Mouse (Mus musculus): ENCODE data around the gene Ankfy1. TPM values are rescaled to one million over a fixed set of nuclear protein-coding genes. Genes with fewer than 3 reads are reported as not detected.
A peak's percentile ranks its signal among the peaks of the same experiment; 100 is the strongest.

The Ankfy1 gene
- total and polyA plus RNA-seq, 3 experiments = 12.1 to 15.8 (median 15.7) TPM

- no peaks in the 10 kb centered on the region; the same call in 1 of the 2 replicates for H3K4me1 ChIP-seq (ENCODE audit: control insufficient read depth, insufficient read depth, low read length)
- H3K9ac ChIP-seq (ENCODE audit: low read depth, low read length) = no peak overlapping the region
- H3K4me3 ChIP-seq = no peak overlapping the region
- H3K79me2 ChIP-seq (replicated peaks; ENCODE audit: control insufficient read depth, insufficient read depth, low read length) = no peaks in the 10 kb centered on the region
- no peak for DNase-seq
- no peaks in the 10 kb centered on the region for H3K27me3 ChIP-seq (ENCODE audit: control insufficient read depth, insufficient read depth, low read length)
- WGBS = 63% methylated on average over 2 of the region's 2 CpGs
- H3K27ac ChIP-seq = no peak overlapping the region
- H3K36me3 ChIP-seq (ENCODE audit: control insufficient read depth, insufficient read depth, low read length) = no peaks in the 10 kb centered on the region
- TF ChIP-seq CTCF (IDR thresholded peaks at IDR 0.05) (no peak), EP300 (IDR thresholded peaks at IDR 0.05; ENCODE audit: insufficient read depth, low read depth, low read length) (no peak), POLR2A (IDR thresholded peaks at IDR 0.05; ENCODE audit: insufficient read depth, low read depth, low read length) (no peak)
- intact Hi-C loops (cut with DNase I) = no loop called here
Observed at GRCm38 (mm10) chr11:72723165-72723564, 33.4 kb downstream of the Ankfy1 start.

GRCm38 (mm10) chr11:72723871-72724270 lies 34.1 kb downstream of the Ankfy1 start:
- TF ChIP-seq EP300 (IDR thresholded peaks at IDR 0.05; ENCODE audit: insufficient read depth, low read depth, low read length) (no peak), POLR2A (IDR thresholded peaks at IDR 0.05; ENCODE audit: insufficient read depth, low read depth, low read length) (no peak), CTCF (IDR thresholded peaks at IDR 0.05) (peak; percentile 83)
- H3K9ac ChIP-seq (ENCODE audit: low read depth, low read length) = no peak overlapping the region
- no peak overlapping the region for H3K4me3 ChIP-seq
- peaks cover 1% of the 10 kb centered on the region for H3K36me3 ChIP-seq (ENCODE audit: control insufficient read depth, insufficient read depth, low read length)
- no peaks in the 10 kb centered on the region; the same call in 1 of the 2 replicates for H3K4me1 ChIP-seq (ENCODE audit: control insufficient read depth, insufficient read depth, low read length)
- no peaks in the 10 kb centered on the region for H3K27me3 ChIP-seq (ENCODE audit: control insufficient read depth, insufficient read depth, low read length)
- DNase-seq = no peak
- H3K79me2 ChIP-seq (replicated peaks; ENCODE audit: control insufficient read depth, insufficient read depth, low read length) = no peaks in the 10 kb centered on the region
- intact Hi-C loops (cut with DNase I) = loop anchor here (1.0 kb wide), 1 partner anchor 154 kb away; no protein-coding TSS in a partner anchor
- no peak overlapping the region for H3K27ac ChIP-seq

GRCm38 (mm10) chr11:72726023-72726422 lies 36.2 kb downstream of the Ankfy1 start:
- no peaks in the 10 kb centered on the region for H3K79me2 ChIP-seq (replicated peaks; ENCODE audit: control insufficient read depth, insufficient read depth, low read length)
- H3K27ac ChIP-seq = no peak overlapping the region
- H3K36me3 ChIP-seq (ENCODE audit: control insufficient read depth, insufficient read depth, low read length) = peaks cover 9% of the 10 kb centered on the region
- no peaks in the 10 kb centered on the region for H3K27me3 ChIP-seq (ENCODE audit: control insufficient read depth, insufficient read depth, low read length)
- intact Hi-C loops (cut with DNase I) = no loop called here
- no peaks in the 10 kb centered on the region; the same call in 1 of the 2 replicates for H3K4me1 ChIP-seq (ENCODE audit: control insufficient read depth, insufficient read depth, low read length)
- TF ChIP-seq EP300 (IDR thresholded peaks at IDR 0.05; ENCODE audit: insufficient read depth, low read depth, low read length) (no peak), CTCF (IDR thresholded peaks at IDR 0.05) (peak; percentile 67), POLR2A (IDR thresholded peaks at IDR 0.05; ENCODE audit: insufficient read depth, low read depth, low read length) (no peak)
- H3K4me3 ChIP-seq = no peak overlapping the region
- H3K9ac ChIP-seq (ENCODE audit: low read depth, low read length) = no peak overlapping the region
- no peak for DNase-seq

- intact Hi-C loops (cut with DNase I) = no loop called here
- peak overlapping the region; percentile 27; the same call in 1 of the 2 replicates for H3K27ac ChIP-seq
- TF ChIP-seq EP300 (IDR thresholded peaks at IDR 0.05; ENCODE audit: insufficient read depth, low read depth, low read length) (no peak), CTCF (IDR thresholded peaks at IDR 0.05) (no peak), POLR2A (IDR thresholded peaks at IDR 0.05; ENCODE audit: insufficient read depth, low read depth, low read length) (no peak)
Observed at GRCm38 (mm10) chr11:72733736-72734135, 43.9 kb downstream of the Ankfy1 start.

GRCm38 (mm10) chr11:72734840-72735518 lies 45.2 kb downstream of the Ankfy1 start:
- Histone ChIP-seq H3K79me2 (replicated peaks; ENCODE audit: control insufficient read depth, insufficient read depth, low read length) (no peaks in the 10 kb centered on the region; the same call in 1 of the 2 replicates), H3K36me3 (ENCODE audit: control insufficient read depth, insufficient read depth, low read length) (peaks cover 29% of the 10 kb centered on the region), H3K9ac (ENCODE audit: low read depth, low read length) (no peak overlapping the region), H3K4me1 (ENCODE audit: control insufficient read depth, insufficient read depth, low read length) (peaks cover 4% of the 10 kb centered on the region), H3K4me3 (no peak overlapping the region), H3K27ac (peak overlapping the region; percentile 52), H3K27me3 (ENCODE audit: control insufficient read depth, insufficient read depth, low read length) (no peaks in the 10 kb centered on the region)
- DNase-seq = peak in 1 of 2 experiments; percentile 28
- intact Hi-C loops (cut with DNase I) = no loop called here
- no peak for TF ChIP-seq CTCF (IDR thresholded peaks at IDR 0.05)
- no peak for TF ChIP-seq EP300 (IDR thresholded peaks at IDR 0.05; ENCODE audit: insufficient read depth, low read depth, low read length)
- peak; percentile 26; the same call in 1 of the 2 replicates for TF ChIP-seq POLR2A (IDR thresholded peaks at IDR 0.05; ENCODE audit: insufficient read depth, low read depth, low read length)
- WGBS = 34% methylated on average over 4 of the region's 4 CpGs

More at GRCm38 (mm10) chr11:72733736-72734135, 43.9 kb downstream of the Ankfy1 start:
- Histone ChIP-seq H3K79me2 (replicated peaks; ENCODE audit: control insufficient read depth, insufficient read depth, low read length) (no peaks in the 10 kb centered on the region; the same call in 1 of the 2 replicates), H3K4me3 (no peak overlapping the region), H3K9ac (ENCODE audit: low read depth, low read length) (no peak overlapping the region), H3K36me3 (ENCODE audit: control insufficient read depth, insufficient read depth, low read length) (peaks cover 30% of the 10 kb centered on the region), H3K27me3 (ENCODE audit: control insufficient read depth, insufficient read depth, low read length) (no peaks in the 10 kb centered on the region), H3K4me1 (ENCODE audit: control insufficient read depth, insufficient read depth, low read length) (peaks cover 4% of the 10 kb centered on the region)
- DNase-seq = no peak
- 72% methylated on average over 3 of the region's 3 CpGs for WGBS

GRCm38 (mm10) chr11:72735519-72735860 lies 45.7 kb downstream of the Ankfy1 start:
- intact Hi-C loops (cut with DNase I) = no loop called here
- Histone ChIP-seq H3K36me3 (ENCODE audit: control insufficient read depth, insufficient read depth, low read length) (peaks cover 27% of the 10 kb centered on the region), H3K27me3 (ENCODE audit: control insufficient read depth, insufficient read depth, low read length) (no peaks in the 10 kb centered on the region), H3K4me3 (no peak overlapping the region), H3K4me1 (ENCODE audit: control insufficient read depth, insufficient read depth, low read length) (peaks cover 4% of the 10 kb centered on the region), H3K27ac (peak overlapping the region; percentile 52), H3K79me2 (replicated peaks; ENCODE audit: control insufficient read depth, insufficient read depth, low read length) (no peaks in the 10 kb centered on the region; the same call in 1 of the 2 replicates), H3K9ac (ENCODE audit: low read depth, low read length) (no peak overlapping the region)
- WGBS = 72% methylated on average over 2 of the region's 2 CpGs
- TF ChIP-seq POLR2A (IDR thresholded peaks at IDR 0.05; ENCODE audit: insufficient read depth, low read depth, low read length) = no peak
- TF ChIP-seq EP300 (IDR thresholded peaks at IDR 0.05; ENCODE audit: insufficient read depth, low read depth, low read length) = no peak
- TF ChIP-seq CTCF (IDR thresholded peaks at IDR 0.05) = no peak
- DNase-seq = no peak
